Mouse (Mus musculus): ENCODE measurements around the gene Dpf3.

Dpf3 gene

DNA sequence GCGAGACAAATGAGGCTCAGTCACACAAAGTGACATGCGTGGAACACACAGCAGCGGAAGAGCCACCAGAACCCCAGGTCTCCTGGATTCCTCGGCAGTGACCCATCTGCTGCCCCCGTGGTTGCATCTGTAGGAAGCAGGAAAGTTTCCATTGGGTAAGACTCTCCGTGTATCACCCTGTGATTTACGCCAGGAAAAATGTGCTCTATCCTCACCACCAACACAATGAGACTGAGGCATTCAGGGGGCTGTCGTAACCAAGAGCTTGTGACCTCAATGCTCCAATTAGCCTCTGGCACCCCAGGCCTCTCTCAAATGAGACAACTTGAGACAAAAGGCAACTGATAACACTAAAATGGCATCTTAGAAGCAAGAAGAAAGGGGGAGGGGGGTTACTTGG is 192.5 kb downstream of the Dpf3 start:
- no peak for ATAC-seq (ENCODE audit: low TSS enrichment)

DNA sequence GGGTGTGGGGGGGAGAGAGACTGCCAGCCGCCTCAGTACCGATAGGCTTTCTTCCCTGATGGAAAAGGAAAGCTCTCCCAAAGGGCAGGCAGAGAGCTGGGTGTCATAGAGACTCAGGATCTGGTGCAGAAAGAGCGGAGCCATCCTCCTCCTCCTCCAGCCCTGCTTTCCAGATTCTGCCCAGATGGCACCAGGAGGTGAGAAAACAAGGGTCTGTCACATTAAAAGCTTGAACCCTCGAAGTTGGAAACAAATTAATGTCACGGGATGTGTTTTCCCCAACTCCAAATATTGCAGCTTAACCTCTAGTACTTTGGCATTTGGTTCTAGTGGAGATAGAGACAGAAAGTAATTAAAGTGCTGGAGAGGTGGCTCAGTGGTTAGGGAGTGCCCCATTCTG is 195.6 kb downstream of the Dpf3 start:
- no peak for ATAC-seq (ENCODE audit: low TSS enrichment)

GRCm38 (mm10) chr12:83286496-83287492 is 200.7 kb downstream of the Dpf3 start:
- no peak for ATAC-seq (ENCODE audit: low TSS enrichment)

- ATAC-seq (ENCODE audit: low TSS enrichment) = no peak
These were observed 203.8 kb downstream of the Dpf3 start for GRCm38 (mm10) chr12:83283591-83284320.

DNA sequence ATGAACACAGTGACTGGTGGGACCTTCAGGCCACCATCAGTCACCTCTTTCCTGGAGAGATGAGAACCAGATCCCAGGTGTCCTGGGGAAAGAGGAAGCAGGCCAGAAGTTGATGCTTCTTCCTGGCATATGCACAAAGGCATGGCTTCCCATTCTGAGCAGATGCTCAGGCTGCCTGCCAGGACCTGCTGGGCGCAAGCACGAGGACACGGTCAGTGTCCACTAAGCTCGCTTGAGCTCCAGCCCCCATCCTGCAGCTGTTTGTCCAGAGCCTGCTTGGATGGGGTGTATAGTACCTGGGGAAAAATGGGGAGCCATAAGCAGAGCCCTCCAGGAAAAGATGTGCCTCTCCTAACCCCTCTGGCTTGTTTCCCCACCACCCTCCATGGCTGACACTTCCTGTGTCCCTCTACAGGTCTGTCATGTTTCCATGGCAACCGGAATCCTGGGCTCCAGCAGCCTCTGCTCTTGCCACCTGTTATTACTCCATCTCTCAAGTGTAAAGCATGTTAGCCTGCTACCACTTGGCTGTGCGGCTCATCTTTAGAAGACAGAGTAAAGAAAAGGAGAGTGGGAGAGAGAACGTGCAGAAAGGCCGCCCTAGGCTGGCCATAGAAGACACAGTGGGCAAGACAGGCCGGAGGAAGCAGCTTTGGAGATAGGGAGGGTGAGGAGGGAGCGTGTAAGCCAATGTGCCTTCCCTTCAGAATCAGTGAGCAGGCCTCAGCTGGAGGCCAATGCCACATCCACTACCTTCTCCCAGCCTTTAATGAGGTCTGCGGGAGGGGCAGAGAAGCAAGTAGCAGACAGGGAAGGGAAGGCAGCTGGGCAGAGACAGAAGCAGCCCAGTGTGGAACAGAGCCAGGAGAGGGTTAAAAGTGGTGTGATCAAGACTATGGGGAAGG is 209.7 kb downstream of the Dpf3 start:
- ATAC-seq (ENCODE audit: low TSS enrichment) = peak; percentile 52; the same call in 1 of the 2 replicates

GRCm38 (mm10) chr12:83271215-83271614 is 216.3 kb downstream of the Dpf3 start:
- no peak for ATAC-seq (ENCODE audit: low TSS enrichment)

DNA sequence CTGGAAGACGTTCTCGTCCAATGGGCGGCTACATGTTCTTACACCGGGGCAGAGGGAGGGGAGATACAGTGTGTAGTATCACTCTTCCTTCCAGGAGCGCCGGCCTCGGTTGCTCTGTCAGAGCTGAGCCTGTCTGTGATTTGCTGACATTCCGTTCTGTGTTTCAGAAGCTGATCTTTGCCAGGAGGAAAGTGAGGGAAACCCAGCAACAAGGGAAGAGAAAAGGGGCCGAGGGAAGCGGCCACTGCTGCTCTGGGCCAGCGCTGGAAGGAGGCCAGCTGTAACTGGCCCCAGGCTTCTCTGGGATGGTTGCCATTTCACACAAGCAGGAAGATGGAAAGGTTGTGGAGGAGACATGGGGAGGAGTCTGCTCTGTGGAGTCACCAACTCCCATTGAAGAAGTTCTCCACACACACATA is 219.0 kb downstream of the Dpf3 start:
- peak; percentile 75 for ATAC-seq (ENCODE audit: low TSS enrichment)

DNA sequence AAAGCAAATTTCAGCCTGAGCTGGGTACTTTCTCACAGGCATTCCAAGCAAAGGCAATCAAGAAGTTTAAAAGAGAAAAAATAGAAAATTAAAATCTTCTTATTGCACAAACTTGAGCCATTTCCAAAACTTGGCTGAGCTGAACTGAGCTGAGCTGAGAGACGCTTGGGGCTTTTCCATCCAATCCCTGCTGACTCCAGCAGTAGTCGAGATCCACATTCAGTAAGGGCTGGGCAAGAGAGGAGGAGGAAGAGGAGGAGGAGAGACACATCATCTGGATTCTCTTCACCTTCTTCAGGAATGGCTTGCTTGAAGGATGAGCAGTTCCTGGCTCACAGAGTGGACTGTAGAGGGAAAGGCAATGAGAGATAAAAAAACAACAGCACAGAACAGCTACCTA is 227.0 kb downstream of the Dpf3 start:
- peak; percentile 57; the same call in 1 of the 2 replicates for ATAC-seq (ENCODE audit: low TSS enrichment)

- ATAC-seq (ENCODE audit: low TSS enrichment) = no peak
These were observed 233.1 kb downstream of the Dpf3 start for GRCm38 (mm10) chr12:83254399-83254798.

GRCm38 (mm10) chr12:83249066-83249465 is 238.4 kb downstream of the Dpf3 start:
- no peak for ATAC-seq (ENCODE audit: low TSS enrichment)

- no peak for ATAC-seq (ENCODE audit: low TSS enrichment)
These were observed 238.9 kb downstream of the Dpf3 start for GRCm38 (mm10) chr12:83248636-83249035.

- ATAC-seq (ENCODE audit: low TSS enrichment) = no peak
These were observed 239.8 kb downstream of the Dpf3 start for GRCm38 (mm10) chr12:83247669-83248068.

DNA sequence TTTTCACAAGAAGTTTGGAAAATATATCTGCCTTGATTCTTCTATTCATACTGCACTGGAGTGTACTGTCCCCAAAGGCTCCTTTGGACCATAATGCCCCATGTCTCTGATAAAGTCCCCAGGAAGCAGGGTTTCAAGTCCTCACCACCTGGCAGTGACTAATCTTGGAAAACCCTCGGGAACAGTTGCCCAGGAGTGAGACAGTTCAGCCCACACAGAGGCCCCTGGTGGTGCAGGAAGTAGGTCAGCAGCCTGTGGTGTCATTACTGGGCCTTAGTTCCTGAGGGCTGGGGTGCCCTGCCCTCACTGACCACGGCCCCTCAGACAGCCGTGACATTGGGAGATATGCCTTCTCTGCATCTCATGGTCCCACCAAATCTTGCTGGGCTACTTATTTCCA is 246.5 kb downstream of the Dpf3 start:
- peak; percentile 53 for ATAC-seq (ENCODE audit: low TSS enrichment)

DNA sequence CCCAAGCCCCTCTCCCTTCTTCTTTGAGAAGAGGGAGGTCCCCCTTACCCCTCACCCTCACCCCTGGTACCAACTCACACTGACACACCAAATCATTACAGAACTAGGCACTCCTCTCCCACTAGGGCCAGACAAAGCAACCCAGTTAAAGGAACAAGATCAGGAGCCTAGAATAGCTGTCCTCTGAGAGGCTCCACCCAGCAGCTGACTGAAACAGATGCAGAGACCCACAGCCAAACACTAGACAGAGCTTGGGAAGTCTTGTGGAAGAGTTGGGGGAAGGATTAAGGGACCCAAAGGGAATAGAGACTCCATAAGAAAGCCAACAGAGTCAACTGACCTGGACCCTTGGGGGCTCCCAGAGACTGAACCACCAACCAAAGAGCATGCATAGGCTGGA is 246.9 kb downstream of the Dpf3 start:
- ATAC-seq (ENCODE audit: low TSS enrichment) = no peak

GRCm38 (mm10) chr12:83235781-83236180 is 251.7 kb downstream of the Dpf3 start:
- ATAC-seq (ENCODE audit: low TSS enrichment) = no peak

- no peak for ATAC-seq (ENCODE audit: low TSS enrichment)
These were observed 252.5 kb downstream of the Dpf3 start for GRCm38 (mm10) chr12:83234981-83235380.

- no peak for ATAC-seq (ENCODE audit: low TSS enrichment)
These were observed 253.9 kb downstream of the Dpf3 start for GRCm38 (mm10) chr12:83233651-83234050.

DNA sequence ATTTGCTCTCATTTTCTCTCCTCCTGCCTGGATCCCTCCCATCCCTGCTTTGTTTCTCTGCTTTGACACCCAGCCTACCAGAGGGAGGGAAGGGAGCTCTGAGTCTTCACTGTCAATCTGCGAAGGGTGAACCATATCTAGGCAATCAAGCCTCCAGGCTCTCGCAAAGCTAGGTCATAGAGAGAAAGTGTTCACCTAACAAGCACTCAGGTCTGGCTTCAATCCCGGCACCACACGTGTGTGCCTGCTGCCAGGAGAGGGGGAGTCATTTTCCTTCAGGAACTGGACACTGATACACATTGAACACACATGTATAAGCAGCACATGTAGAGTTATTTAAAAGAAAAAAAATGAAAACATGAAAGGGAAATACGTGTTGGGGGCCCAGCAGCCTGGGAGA is 254.6 kb downstream of the Dpf3 start:
- ATAC-seq (ENCODE audit: low TSS enrichment) = no peak

- ATAC-seq (ENCODE audit: low TSS enrichment) = no peak
These were observed 256.3 kb downstream of the Dpf3 start for GRCm38 (mm10) chr12:83231258-83231657.

DNA sequence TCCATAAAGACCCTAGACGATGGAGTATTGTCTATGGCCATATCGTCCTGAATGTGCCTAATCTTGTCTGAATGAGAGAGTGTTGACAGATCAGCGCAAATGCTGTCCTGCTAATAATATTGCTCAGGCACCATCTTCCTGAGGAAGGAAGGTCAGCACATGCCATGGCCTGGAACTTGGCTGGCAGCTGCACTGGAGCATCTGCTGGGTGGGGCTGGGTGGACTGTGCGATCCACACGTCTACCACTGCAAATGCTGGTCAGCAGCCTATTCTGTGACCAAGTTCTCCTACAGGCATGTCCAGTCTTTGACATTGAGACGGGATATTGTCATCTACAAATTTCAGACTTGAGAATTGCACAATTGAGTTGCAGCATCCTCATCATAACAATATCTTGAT is 257.8 kb downstream of the Dpf3 start:
- ATAC-seq (ENCODE audit: low TSS enrichment) = no peak

GRCm38 (mm10) chr12:83227014-83227413 is 260.5 kb downstream of the Dpf3 start:
- no peak for ATAC-seq (ENCODE audit: low TSS enrichment)

- ATAC-seq (ENCODE audit: low TSS enrichment) = peak; percentile 60; the same call in 1 of the 2 replicates
These were observed 266.6 kb downstream of the Dpf3 start for GRCm38 (mm10) chr12:83220964-83221363.

All from frontal cortex, adult (tissue).